Mouse (Mus musculus) bone marrow macrophage, adult 2 months (primary cell): ENCODE data around the gene Vmn2r29. TPM values are rescaled to one million over a fixed set of nuclear protein-coding genes. Genes with fewer than 3 reads are reported as not detected.
"Not testable (repeated sequence)": the region's sequence is repeated elsewhere in the genome, so short reads cannot be mapped to it uniquely, and the experiment has no call there.

Experiments used
- H3K27ac ChIP-seq: 2 replicates; pipeline ENCODE4 v1.5.1; 2012; ENCODE audit warnings: low read depth, low read length; ENCODE audit not compliant: insufficient read depth
- H3K4me1 ChIP-seq: 2 replicates; pipeline ENCODE4 v1.6.1; 2012; ENCODE audit warnings: low read length; ENCODE audit not compliant: control insufficient read depth, insufficient read depth
- H3K4me3 ChIP-seq: 2 replicates; pipeline ENCODE4 v1.5.1; 2012; ENCODE audit warnings: mild to moderate bottlenecking, low read length, moderate library complexity; ENCODE audit not compliant: insufficient read depth
- CTCF ChIP-seq: IDR thresholded peaks from 2 replicates; pipeline ENCODE4 v1.5.1; 2012; ENCODE audit warnings: low read depth, mild to moderate bottlenecking, low read length, moderate library complexity
- POLR2A ChIP-seq: IDR thresholded peaks from 2 replicates; pipeline ENCODE4 v1.6.1; 2012; ENCODE audit warnings: mild to moderate bottlenecking, low read depth, low read length, borderline replicate concordance
- polyA plus RNA-seq: library from polyadenylated mRNA; stranded (reverse); fragments of >200 nt; gene quantifications from 2 replicates; pipeline ENCODE4 v1.2.4, GENCODE M21; 2012; ENCODE audit not compliant: missing spikeins, insufficient read depth, insufficient read length

The Vmn2r29 gene
- 1.4 TPM in 1 of 2 replicates, not detected in the other for polyA plus RNA-seq

DNA sequence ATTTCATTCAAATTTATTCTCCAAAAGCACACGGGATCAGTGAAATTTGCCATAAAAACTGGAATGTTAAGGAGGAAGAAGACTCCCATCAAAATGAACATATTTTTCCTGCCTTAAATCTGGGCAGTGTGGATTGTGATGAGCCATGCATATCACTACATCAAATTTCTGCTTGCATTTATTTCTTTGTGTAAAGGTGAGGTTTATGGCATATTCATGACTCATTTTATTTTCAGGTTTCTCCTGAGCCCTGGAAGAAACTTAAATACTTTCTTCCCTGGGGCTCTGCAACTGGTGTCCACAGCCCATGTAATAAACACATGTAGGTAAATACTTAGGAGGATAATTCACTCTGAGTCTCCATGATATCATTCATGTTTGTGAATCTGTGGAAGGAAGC lies at the start of gene Vmn2r29:
TSS of gene Vmn2r29 (minus strand) at position 101 of the 400 bp plus-strand sequence.
- H3K4me3 ChIP-seq, H3K27ac ChIP-seq, H3K4me1 ChIP-seq: not testable (repeated sequence)

DNA sequence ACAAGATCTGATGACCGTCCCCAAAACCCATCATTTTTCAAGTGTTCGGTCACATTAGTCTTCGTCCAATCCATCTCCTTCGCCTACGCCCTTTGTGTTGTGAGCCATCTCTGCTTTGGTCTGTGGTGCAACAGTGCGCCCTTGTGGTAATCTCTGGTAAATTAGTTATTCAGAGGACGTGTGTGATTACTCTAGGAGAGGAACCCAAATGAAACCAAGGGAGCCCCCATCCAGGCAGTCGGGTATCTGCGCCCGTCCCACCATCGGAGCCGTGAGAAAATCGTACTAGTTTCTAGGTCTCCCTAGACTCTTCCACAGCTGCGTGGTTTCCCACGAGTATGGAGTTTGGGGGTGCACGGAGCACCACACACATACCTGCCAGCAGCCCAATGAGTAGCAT lies 48.5 kb upstream of the Vmn2r29 start:
- TF ChIP-seq POLR2A (no peak), CTCF (peak; percentile 22; the same call in 1 of the 2 replicates)
- Histone ChIP-seq H3K27ac (no peak overlapping the region), H3K4me1 (no peaks in the 10 kb centered on the region), H3K4me3 (no peak overlapping the region)

DNA sequence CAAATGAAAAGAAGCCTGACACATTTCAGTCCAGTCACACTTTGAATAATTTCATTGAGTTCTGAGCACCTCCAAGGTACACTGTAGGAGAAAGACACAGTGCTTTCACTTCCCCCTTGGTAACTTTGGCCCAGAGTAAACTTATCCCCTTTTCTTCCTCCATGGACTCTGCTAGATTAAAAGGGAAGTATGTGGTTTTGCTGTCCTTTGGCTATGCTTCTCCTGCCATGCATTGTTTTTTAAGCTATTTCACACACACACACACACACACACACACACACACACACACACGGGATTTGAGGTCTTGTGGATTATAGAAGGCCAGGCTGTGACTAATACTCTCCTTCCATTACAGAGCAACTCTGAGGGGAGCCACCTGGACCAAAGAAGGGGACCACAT lies 34.3 kb upstream of the Vmn2r29 start:
- H3K27ac ChIP-seq, result peak overlapping the region; percentile 45
- TF ChIP-seq POLR2A (no peak), CTCF (no peak)
- no peak overlapping the region for H3K4me3 ChIP-seq
- peaks cover 24% of the 10 kb centered on the region for H3K4me1 ChIP-seq

DNA sequence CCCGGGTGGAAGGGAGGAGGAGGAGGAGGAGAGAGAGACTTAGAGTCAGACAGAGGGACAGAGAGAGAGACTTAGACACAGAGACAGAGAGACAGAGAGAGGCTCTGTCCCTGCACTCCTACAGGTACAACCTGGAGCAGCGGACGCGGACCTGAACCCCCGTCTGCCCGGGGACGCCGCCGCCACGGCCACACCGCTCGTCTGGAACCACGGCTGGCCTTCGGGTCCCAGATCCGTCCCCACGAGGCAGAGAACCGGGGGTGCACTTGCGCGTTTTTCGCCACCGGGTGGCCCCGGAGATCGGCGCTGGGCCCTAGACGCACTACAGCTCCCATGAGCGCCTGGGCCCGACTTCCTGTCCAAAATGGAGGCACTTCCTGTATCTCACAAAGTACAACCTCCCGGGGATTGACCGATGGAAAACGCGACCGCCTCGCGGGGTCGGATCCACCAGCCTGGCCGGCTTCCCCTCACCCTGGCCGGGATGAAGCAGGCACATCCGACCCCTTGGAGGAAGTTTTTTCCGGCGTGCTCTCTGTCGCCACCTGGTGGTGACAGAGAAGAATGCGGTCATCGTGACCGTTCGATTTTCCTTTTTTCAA lies 30.9 kb upstream of the Vmn2r29 start, which contains the start of gene Gm45844:
TSS of gene Gm45844 (minus strand) at position 324 of the 602 bp plus-strand sequence.
- H3K4me1 ChIP-seq, result peaks cover 24% of the 10 kb centered on the region
- H3K27ac ChIP-seq, result peak within 1 kb of the TSS; percentile 40
- peak within 1 kb of the TSS; percentile 77 for H3K4me3 ChIP-seq
- TF ChIP-seq CTCF, result peak; percentile 100

DNA sequence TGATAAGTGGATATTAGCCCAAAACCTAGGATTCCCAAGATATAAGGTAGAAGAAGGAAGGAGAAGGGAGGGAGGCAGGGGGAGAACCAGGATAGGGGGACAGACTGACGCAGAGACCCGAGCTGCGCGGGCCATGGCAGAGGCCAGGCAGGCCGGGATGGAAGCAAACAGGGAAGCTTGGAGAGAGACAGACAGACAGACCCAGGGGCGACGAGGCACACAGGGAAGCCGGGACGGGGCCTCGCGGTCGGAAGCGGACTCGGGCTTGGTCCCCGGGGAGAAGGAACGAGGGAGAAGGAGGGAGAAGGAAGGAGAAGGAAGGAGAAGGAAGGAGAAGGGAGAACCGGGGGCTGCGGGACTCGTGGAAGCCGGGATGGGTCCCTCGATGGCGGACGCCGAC lies 30.4 kb upstream of the Vmn2r29 start:
- H3K27ac ChIP-seq, result peak overlapping the region; percentile 40; the same call in 1 of the 2 replicates
- H3K4me3 ChIP-seq, result peak overlapping the region; percentile 77

DNA sequence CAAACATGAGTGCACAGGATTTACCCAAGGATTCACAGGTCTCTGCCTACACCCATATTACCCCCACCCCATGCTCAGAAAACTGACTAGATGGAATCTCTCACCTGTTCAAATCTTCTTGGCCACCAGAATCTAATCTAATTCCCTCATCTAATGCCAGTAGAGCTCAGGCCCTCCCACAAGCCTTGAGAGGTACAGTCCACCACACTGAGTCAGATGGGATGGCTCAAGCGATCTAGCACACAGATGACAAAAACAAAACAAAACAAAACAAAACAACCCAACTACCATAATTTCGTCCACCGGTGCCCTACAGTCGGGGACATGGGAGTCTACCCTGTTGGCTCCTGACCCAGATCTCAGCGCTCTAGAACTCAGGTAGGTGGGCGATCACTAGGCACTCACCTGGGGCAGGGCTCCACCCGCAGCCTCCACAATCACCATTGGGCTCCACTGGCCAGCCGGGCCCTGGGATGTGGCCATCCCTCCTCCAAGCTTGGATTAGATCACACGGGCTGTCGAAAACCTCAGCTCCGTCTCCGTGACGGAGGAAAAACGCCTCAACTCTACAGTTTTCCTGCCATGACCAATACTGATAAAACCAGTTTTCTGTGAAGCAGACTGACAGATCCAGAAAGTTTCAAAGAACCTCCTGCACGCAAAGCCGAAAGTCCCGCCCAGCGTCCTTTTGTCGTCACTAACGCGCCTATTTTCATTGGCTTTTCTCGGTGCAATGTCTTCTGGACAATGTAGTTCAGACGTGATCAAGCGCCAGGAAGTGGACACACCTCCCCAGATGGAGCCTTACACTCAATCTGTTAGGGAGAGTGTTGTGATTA lies 37.6 kb downstream of the Vmn2r29 start, which contains the start of gene Zfp772:
TSS of gene Zfp772 (minus strand) at position 686 of the 839 bp plus-strand sequence.
- H3K27ac ChIP-seq, H3K4me1 ChIP-seq: not testable (repeated sequence)
- peak within 1 kb of the TSS; percentile 61 for H3K4me3 ChIP-seq

More for the DNA sequence above, 30.4 kb upstream of the Vmn2r29 start:
- peaks cover 23% of the 10 kb centered on the region for H3K4me1 ChIP-seq

DNA sequence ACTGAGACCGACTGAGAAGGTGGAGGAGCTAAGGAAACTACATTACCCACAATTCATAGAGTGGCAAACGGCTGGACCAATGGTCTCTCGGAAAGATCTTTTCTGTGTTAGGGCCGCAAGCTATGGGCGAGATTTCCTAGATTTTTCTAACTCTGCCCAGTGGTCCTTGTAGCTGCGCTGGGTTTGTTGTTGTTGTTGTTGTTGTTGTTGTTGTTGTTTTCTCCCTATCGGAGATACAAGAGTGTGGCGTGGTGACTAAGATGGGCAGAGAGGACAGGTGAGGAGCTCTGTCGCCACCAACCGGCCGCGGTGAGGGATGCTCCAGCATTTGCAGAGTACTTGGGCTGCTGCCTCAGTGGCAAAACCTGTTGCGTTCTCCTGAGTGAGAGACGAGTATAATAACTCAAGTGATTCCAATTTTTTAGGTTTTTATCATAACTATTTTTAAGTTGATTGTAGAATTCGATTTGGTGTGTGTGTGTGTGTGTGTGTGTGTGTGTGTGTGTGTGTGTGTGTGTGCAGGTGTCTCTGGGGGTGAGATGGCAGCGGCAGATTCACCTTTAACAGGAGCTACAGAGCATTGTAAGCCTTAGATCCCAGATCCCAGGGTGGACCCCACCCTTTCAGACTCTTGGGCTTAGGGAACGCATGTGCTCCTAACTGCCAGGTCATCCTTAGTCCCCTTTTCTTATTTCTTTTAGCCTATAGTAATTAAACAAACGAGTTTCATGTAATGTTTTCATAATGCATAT lies 58.8 kb downstream of the Vmn2r29 start:
- Histone ChIP-seq H3K27ac (no peak overlapping the region), H3K4me3 (peak overlapping the region; percentile 79), H3K4me1 (no peaks in the 10 kb centered on the region)
- TF ChIP-seq CTCF, result peak; percentile 86
- TF ChIP-seq POLR2A, result no peak

DNA sequence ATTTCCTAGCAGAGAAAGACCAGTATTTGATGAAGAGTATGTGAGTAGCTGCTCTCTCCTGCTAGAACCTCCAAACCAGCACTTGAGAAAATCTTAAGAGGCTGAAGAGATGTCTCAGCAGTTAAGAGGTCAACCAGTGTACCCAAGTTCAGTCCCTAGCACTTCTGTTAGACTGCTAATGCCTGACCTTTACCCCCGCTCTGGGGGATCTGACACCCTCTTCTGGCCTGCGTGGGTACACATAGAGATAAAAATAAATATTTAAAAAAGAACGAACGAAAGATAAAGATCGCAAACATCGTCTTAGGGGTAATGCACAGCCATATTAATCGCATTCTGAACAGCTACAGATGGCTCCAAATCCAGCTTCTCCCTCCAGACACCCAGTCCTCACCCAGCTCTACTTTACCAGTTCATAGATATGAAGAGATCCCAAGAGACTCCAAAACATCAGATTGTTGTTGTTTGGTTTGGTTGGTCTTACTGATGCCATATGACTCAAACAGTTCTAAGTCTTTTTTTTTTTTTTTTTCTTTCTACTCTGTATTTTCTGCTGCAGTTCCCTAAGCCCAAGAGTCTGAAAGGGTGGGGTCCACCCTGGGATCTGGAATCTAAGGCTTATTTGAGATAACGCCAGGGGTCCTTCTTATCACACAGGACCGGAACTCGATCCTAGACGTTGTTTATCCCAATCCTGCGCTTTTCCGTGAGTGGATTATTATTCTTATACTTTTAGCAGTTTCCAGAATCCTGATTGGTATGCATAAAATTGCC lies 59.5 kb downstream of the Vmn2r29 start:
- Histone ChIP-seq H3K4me1 (no peaks in the 10 kb centered on the region), H3K4me3 (peak overlapping the region; percentile 79; the same call in 1 of the 2 replicates)
- TF ChIP-seq CTCF (no peak), POLR2A (no peak)

DNA sequence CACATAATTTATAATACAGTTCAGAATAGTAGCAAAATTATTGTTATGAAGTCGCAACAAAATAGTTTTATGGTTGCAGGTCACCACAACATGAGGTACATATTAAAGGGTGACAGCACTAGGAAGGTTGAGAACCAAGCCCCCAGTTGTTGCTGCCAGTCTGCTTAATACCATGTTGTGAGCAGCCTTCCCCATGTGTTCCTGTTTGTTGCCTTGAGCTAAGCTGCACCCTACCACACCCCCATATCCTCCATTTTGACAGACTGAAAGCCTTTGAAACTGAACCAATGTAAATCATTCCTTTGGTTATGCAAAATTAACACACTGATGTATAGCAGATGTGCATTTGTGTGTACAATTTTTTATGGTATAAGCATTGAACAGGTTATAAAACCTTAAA lies 61.2 kb downstream of the Vmn2r29 start:
- TF ChIP-seq POLR2A, result no peak
- no peak for TF ChIP-seq CTCF
- Histone ChIP-seq H3K27ac (no peak overlapping the region), H3K4me3 (no peak overlapping the region), H3K4me1 (no peaks in the 10 kb centered on the region)

More for the DNA sequence above, 59.5 kb downstream of the Vmn2r29 start:
- no peak overlapping the region for H3K27ac ChIP-seq

Other genes starting within 250 kb of the Vmn2r29 start
- gene Zfp954, start 125.8 kb downstream of the Vmn2r29 start, polyA plus RNA-seq, result 10.4 and 11.0 TPM in 2 replicates
- 2.3 and 2.6 TPM in 2 replicates for gene Zfp773, start 110.6 kb downstream of the Vmn2r29 start, polyA plus RNA-seq
- gene Zfp418, start 76.0 kb downstream of the Vmn2r29 start, polyA plus RNA-seq, result 2.9 and 3.1 TPM in 2 replicates
- 3.6 and 4.1 TPM in 2 replicates for gene Zfp772, start 37.3 kb downstream of the Vmn2r29 start, polyA plus RNA-seq
- 3.0 and 3.4 TPM in 2 replicates for gene Gm45844, start 31.0 kb upstream of the Vmn2r29 start, polyA plus RNA-seq
- 40.8 and 44.2 TPM in 2 replicates for gene Clcn4, start 53.5 kb upstream of the Vmn2r29 start, polyA plus RNA-seq
- 0.07 and 0.21 TPM in 2 replicates for gene Vmn2r30, start 90.3 kb upstream of the Vmn2r29 start, polyA plus RNA-seq
- not detected in 2 replicates for gene Gm45783, start 127.2 kb upstream of the Vmn2r29 start, polyA plus RNA-seq
- gene Vmn2r31, start 152.4 kb upstream of the Vmn2r29 start, polyA plus RNA-seq, result 0.09 and 0.12 TPM in 2 replicates
- not detected in 2 replicates for gene Vmn2r32, start 232.7 kb upstream of the Vmn2r29 start, polyA plus RNA-seq